Mouse (Mus musculus) colon, adult 2 months (tissue): ENCODE measurements around the gene Lgi4. TPM values are rescaled to one million over a fixed set of nuclear protein-coding genes. Genes with fewer than 3 reads are reported as not detected.

Experiments used
- polyA plus RNA-seq: library from polyadenylated mRNA; depleted of rRNA; stranded (reverse); fragments of >200 nt; gene quantifications from 2 replicates; pipeline ENCODE4 v1.2.3, GENCODE M21; 2012; rRNA removed

Gene Lgi4
- 10.7 and 11.0 TPM in 2 replicates for polyA plus RNA-seq

GRCm38 (mm10) chr7:31059108-31059507 lies at the start of gene Lgi4:
Lgi4 (plus strand) TSS chr7:31059342.

GRCm38 (mm10) chr7:31042431-31042910 lies 16.7 kb upstream of the Lgi4 start, which contains the start of gene Fxyd5:
Fxyd5 (minus strand) TSS chr7:31042481.

GRCm38 (mm10) chr7:31051321-31052021 lies 7.7 kb upstream of the Lgi4 start, which contains the start of gene Fxyd7:
Fxyd7 (minus strand) TSS chr7:31051467.

GRCm38 (mm10) chr7:31057071-31057470 lies 2.1 kb upstream of the Lgi4 start, which contains the start of gene Fxyd1:
Fxyd1 (minus strand) TSS chr7:31057199.

GRCm38 (mm10) chr7:31076492-31076891 lies 17.4 kb downstream of the Lgi4 start, which contains the start of gene Fxyd3:
Fxyd3 (minus strand) TSS chr7:31076704.

GRCm38 (mm10) chr7:31115182-31115581 lies 56.0 kb downstream of the Lgi4 start, which contains the start of gene Hpn:
Hpn (minus strand) TSS chr7:31115290.

Other genes starting within 250 kb of the Lgi4 start
- 65.9 and 69.4 TPM in 2 replicates for gene Ffar2, start 235.6 kb upstream of the Lgi4 start, polyA plus RNA-seq
- 1.6 and 3.7 TPM in 2 replicates for gene Ffar3, start 203.2 kb upstream of the Lgi4 start, polyA plus RNA-seq
- 0.62 and 0.66 TPM in 2 replicates for gene Ffar1, start 197.8 kb upstream of the Lgi4 start, polyA plus RNA-seq
- 3.6 and 5.0 TPM in 2 replicates for gene Cd22, start 179.0 kb upstream of the Lgi4 start, polyA plus RNA-seq
- 0.63 and 0.67 TPM in 2 replicates for gene Mag, start 144.5 kb upstream of the Lgi4 start, polyA plus RNA-seq
- 1.2 and 15.5 TPM in 2 replicates for gene Hamp2, start 134.7 kb upstream of the Lgi4 start, polyA plus RNA-seq
- 0.73 and 1.2 TPM in 2 replicates for gene Hamp, start 115.3 kb upstream of the Lgi4 start, polyA plus RNA-seq
- 131 and 151 TPM in 2 replicates for gene Usf2, start 102.5 kb upstream of the Lgi4 start, polyA plus RNA-seq
- gene Lsr, start 85.9 kb upstream of the Lgi4 start, polyA plus RNA-seq, result 312 and 358 TPM in 2 replicates
- gene Fam187b, start 85.6 kb upstream of the Lgi4 start, polyA plus RNA-seq, result 4.6 and 5.6 TPM in 2 replicates
- 40.4 and 41.9 TPM in 2 replicates for gene Fxyd5, start 16.9 kb upstream of the Lgi4 start, polyA plus RNA-seq
- gene Fxyd7, start 7.9 kb upstream of the Lgi4 start, polyA plus RNA-seq, result 6.2 and 7.2 TPM in 2 replicates
- 192 and 199 TPM in 2 replicates for gene Fxyd1, start 2.1 kb upstream of the Lgi4 start, polyA plus RNA-seq
- 95.3 and 98.5 TPM in 2 replicates for gene Fxyd3, start 17.4 kb downstream of the Lgi4 start, polyA plus RNA-seq
- gene Hpn, start 55.9 kb downstream of the Lgi4 start, polyA plus RNA-seq, result 27.3 and 27.8 TPM in 2 replicates
- gene Scn1b, start 67.7 kb downstream of the Lgi4 start, polyA plus RNA-seq, result 36.5 and 37.2 TPM in 2 replicates
- gene Gramd1a, start 96.6 kb downstream of the Lgi4 start, polyA plus RNA-seq, result 74.4 and 76.3 TPM in 2 replicates
- gene Scgb2b2, start 231.2 kb downstream of the Lgi4 start, polyA plus RNA-seq, result not detected in 2 replicates
- gene Scgb1b2, start 232.5 kb downstream of the Lgi4 start, polyA plus RNA-seq, result not detected in 2 replicates